Mouse (Mus musculus) liver, embryonic 14.5 days (tissue): ENCODE data around the gene Vkorc1l1.

Source experiments
- CTCF ChIP-seq: IDR thresholded peaks from 2 replicates; pipeline ENCODE4 v1.5.1; 2016; ENCODE audit warnings: antibody characterized with exemption, low read depth, control low read depth
- EP300 ChIP-seq: IDR thresholded peaks from 2 replicates; pipeline ENCODE4 v1.6.1; 2016; ENCODE audit warnings: antibody characterized with exemption, low read depth

DNA sequence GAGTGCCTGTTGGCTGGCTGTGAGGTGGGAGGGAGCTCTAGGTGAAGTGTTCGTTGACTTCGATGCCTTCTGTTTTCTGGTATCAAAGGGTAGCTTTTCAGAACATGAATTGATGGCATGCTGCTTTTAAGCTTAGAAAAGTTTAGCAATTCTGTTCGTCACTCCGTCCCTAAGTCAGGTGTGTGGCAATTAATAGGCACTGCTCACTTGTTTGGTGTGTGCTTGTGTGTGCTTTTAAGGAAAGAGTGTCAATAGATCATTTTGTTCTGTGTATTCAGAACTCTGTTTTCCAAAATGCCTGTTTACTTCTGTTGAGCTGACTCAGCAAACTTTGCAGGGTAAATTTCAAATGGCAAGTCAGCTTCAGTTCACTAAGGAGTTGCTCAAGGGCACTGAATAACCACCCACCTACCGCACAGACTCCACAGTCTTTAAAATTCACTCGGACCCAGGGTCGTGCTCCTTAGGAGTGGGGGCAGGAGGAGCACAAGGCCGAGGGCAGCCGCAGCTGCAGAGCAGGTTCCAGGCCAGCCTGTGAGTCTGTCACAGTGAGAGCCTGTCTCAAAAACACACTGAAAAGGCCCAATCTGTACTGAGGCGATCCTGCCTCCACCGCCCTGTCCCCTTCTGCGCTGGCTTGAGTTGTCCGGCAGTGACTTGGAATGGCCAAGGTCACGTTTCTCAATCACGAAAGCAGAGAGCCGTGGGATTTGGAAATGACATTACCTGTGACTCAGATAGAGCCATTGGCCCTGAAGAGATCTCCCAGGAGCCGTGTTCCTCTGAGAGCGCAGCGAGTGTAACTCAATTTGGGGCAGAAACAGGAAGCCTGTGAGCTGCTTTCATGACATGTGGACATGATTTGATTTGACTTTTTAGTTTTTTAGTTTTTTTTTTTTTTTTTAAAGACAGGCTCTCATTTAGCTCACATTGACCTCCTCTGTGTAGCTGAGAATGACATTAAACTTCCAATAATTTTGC is 89.9 kb downstream of the Vkorc1l1 start:
- TF ChIP-seq CTCF: no peak
- no peak for TF ChIP-seq EP300
